Mouse (Mus musculus): ENCODE measurements at regions not wholly inside any gene's neighbourhood (a gene's known extent, or its start where the extent isn't known, plus 50 kb on each side); places are given as distances from the start of the nearest gene placed in this dataset.

- Histone ChIP-seq H3K9ac (replicated peaks; ENCODE audit: low read length) (no peak overlapping the region), H3K27me3 (ENCODE audit: insufficient read depth, low read length) (no peaks in the 10 kb centered on the region), H3K9me3 (ENCODE audit: low read length) (no peaks in the 10 kb centered on the region), H3K4me2 (ENCODE audit: low read depth, low read length) (no peak overlapping the region), H3K36me3 (ENCODE audit: insufficient read depth, low read length) (no peaks in the 10 kb centered on the region), H3K4me3 (ENCODE audit: low read length) (no peak overlapping the region), H3K4me1 (ENCODE audit: insufficient read depth, low read length) (no peaks in the 10 kb centered on the region), H3K27ac (no peak overlapping the region)
- DNase-seq (ENCODE audit: low spot score) (peak; percentile 49), ATAC-seq (no peak)
- TF ChIP-seq CTCF (IDR thresholded peaks at IDR 0.05; ENCODE audit: low read depth) = peak; percentile 54
- 54% methylated on average over 1 of the region's 1 CpGs for WGBS
These were observed 313.4 kb upstream of the G6pd2 start for GRCm38 (mm10) chr5:61495226-61495625.

GRCm38 (mm10) chr5:61507406-61507805, 301.2 kb upstream of the G6pd2 start:
- DNase-seq (ENCODE audit: low spot score) = no peak
- WGBS = 85% methylated on average over 3 of the region's 3 CpGs
- H3K4me1 ChIP-seq (ENCODE audit: insufficient read depth, low read length) = no peaks in the 10 kb centered on the region
- H3K9me3 ChIP-seq (ENCODE audit: low read length) = no peaks in the 10 kb centered on the region
- no peak overlapping the region for H3K4me2 ChIP-seq (ENCODE audit: low read depth, low read length)
- H3K27me3 ChIP-seq (ENCODE audit: insufficient read depth, low read length) = no peaks in the 10 kb centered on the region
- TF ChIP-seq CTCF (IDR thresholded peaks at IDR 0.05; ENCODE audit: low read depth) = no peak
- no peak for ATAC-seq
- H3K9ac ChIP-seq (replicated peaks; ENCODE audit: low read length) = no peak overlapping the region
- H3K36me3 ChIP-seq (ENCODE audit: insufficient read depth, low read length) = no peaks in the 10 kb centered on the region
- H3K27ac ChIP-seq = no peak overlapping the region
- no peak overlapping the region for H3K4me3 ChIP-seq (ENCODE audit: low read length)

GRCm38 (mm10) chr5:61540502-61540901, 268.1 kb upstream of the G6pd2 start:
- no peaks in the 10 kb centered on the region for H3K27me3 ChIP-seq (ENCODE audit: insufficient read depth, low read length)
- no peak overlapping the region for H3K4me3 ChIP-seq (ENCODE audit: low read length)
- ATAC-seq (no peak), DNase-seq (ENCODE audit: low spot score) (no peak)
- H3K4me1 ChIP-seq (ENCODE audit: insufficient read depth, low read length) = no peaks in the 10 kb centered on the region
- H3K4me2 ChIP-seq (ENCODE audit: low read depth, low read length) = no peak overlapping the region
- no peak for TF ChIP-seq CTCF (IDR thresholded peaks at IDR 0.05; ENCODE audit: low read depth)
- no peaks in the 10 kb centered on the region for H3K9me3 ChIP-seq (ENCODE audit: low read length)
- H3K36me3 ChIP-seq (ENCODE audit: insufficient read depth, low read length) = no peaks in the 10 kb centered on the region
- H3K9ac ChIP-seq (replicated peaks; ENCODE audit: low read length) = no peak overlapping the region
- no peak overlapping the region for H3K27ac ChIP-seq

GRCm38 (mm10) chr5:61546632-61547492, 261.8 kb upstream of the G6pd2 start:
- Histone ChIP-seq H3K36me3 (ENCODE audit: insufficient read depth, low read length) (no peaks in the 10 kb centered on the region), H3K4me2 (ENCODE audit: low read depth, low read length) (no peak overlapping the region), H3K4me1 (ENCODE audit: insufficient read depth, low read length) (no peaks in the 10 kb centered on the region), H3K27ac (no peak overlapping the region), H3K4me3 (ENCODE audit: low read length) (no peak overlapping the region), H3K9ac (replicated peaks; ENCODE audit: low read length) (no peak overlapping the region), H3K9me3 (ENCODE audit: low read length) (no peaks in the 10 kb centered on the region), H3K27me3 (ENCODE audit: insufficient read depth, low read length) (no peaks in the 10 kb centered on the region)
- 43% methylated on average over 5 of the region's 5 CpGs for WGBS
- ATAC-seq = 0 out of 2 replicates have a peak, but pooled peaks have one; percentile 61
- DNase-seq (ENCODE audit: low spot score) = peak; percentile 34
- TF ChIP-seq CTCF (IDR thresholded peaks at IDR 0.05; ENCODE audit: low read depth) = no peak

- H3K4me1 ChIP-seq (ENCODE audit: insufficient read depth, low read length) = no peaks in the 10 kb centered on the region
- no peak for TF ChIP-seq CTCF (IDR thresholded peaks at IDR 0.05; ENCODE audit: low read depth)
- ATAC-seq (no peak), DNase-seq (ENCODE audit: low spot score) (no peak)
- no peaks in the 10 kb centered on the region for H3K27me3 ChIP-seq (ENCODE audit: insufficient read depth, low read length)
- no peaks in the 10 kb centered on the region for H3K9me3 ChIP-seq (ENCODE audit: low read length)
- no peak overlapping the region for H3K27ac ChIP-seq
- WGBS = 56% methylated on average over 1 of the region's 1 CpGs
- no peak overlapping the region for H3K9ac ChIP-seq (replicated peaks; ENCODE audit: low read length)
- H3K36me3 ChIP-seq (ENCODE audit: insufficient read depth, low read length) = no peaks in the 10 kb centered on the region
- no peak overlapping the region for H3K4me2 ChIP-seq (ENCODE audit: low read depth, low read length)
- H3K4me3 ChIP-seq (ENCODE audit: low read length) = no peak overlapping the region
These were observed 255.1 kb upstream of the G6pd2 start for GRCm38 (mm10) chr5:61553526-61553925.
